8 mouse cellular contexts compared by ENCODE assay signal in the genomic region with DNA sequence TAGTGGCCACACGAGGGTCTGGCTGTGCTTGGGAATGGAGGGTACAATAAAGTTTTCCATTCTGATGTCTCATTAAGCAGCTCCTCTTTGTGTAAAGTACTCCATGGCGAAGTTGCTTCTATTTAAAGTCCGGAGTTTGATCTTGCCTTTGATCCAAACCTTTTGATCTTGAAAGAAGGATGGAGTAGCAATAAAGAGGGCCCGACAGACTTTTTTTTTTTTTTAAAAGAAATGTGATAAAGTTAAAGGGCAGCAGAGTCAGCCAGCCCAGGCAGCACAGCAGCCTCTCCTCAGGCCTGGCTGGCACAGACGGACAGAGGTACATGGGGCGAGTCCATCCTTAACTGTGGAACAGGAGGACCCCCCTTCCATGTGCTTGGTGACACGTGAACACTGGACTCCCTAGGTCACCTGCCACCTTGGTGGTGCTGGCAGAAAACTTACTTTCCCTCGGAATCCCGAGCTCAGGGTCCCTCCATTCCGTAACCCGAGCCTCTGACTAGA.
DNase-seq lines count a peak whose midpoint lies in the region; ATAC-seq and TF ChIP-seq lines count a peak whose summit lies in the region.

No protein-coding gene starts in this region.

- TF ChIP-seq POLR2A in MEL (IDR thresholded peaks at IDR 0.05; ENCODE audit: control insufficient read depth in 1 of 2, insufficient read depth in 1 of 2, low read depth in 1 of 2, low read length in 2 of 2, poor library complexity in 1 of 2) = no peak

- H3K4me1 ChIP-seq in heart, embryonic 11.5 days (ENCODE audit: control insufficient read depth, insufficient read depth, low read length) = peaks cover 30% of the 10 kb centered on the region
- H3K4me1 ChIP-seq in MEL (ENCODE audit: control insufficient read depth in 1 of 2, insufficient read depth in 2 of 2, low read length in 2 of 2) = peaks cover 4 to 7% of the 10 kb centered on the region in 2 experiments; a peak in 2 of 4 replicates
- peaks cover 13% of the 10 kb centered on the region; the same call in 1 of the 2 replicates for H3K4me1 ChIP-seq in forebrain, embryonic 14.5 days (ENCODE audit: control insufficient read depth, insufficient read depth, low read length)
- H3K4me1 ChIP-seq in limb, embryonic 13.5 days = peaks cover 51% of the 10 kb centered on the region
- peaks cover 28% of the 10 kb centered on the region for H3K4me1 ChIP-seq in stomach, embryonic 14.5 days (ENCODE audit: control insufficient read depth, insufficient read depth, low read length)

- no peaks in the 10 kb centered on the region for H3K27me3 ChIP-seq in heart, embryonic 11.5 days (ENCODE audit: control insufficient read depth, insufficient read depth, low read length)
- H3K27me3 ChIP-seq in MEL (ENCODE audit: control insufficient read depth in 1 of 2, insufficient read depth in 2 of 2, low read length in 2 of 2) = no peaks in the 10 kb centered on the region
- H3K27me3 ChIP-seq in forebrain, embryonic 14.5 days (replicated peaks; ENCODE audit: control insufficient read depth, insufficient read depth, low read length) = no peaks in the 10 kb centered on the region
- no peaks in the 10 kb centered on the region for H3K27me3 ChIP-seq in limb, embryonic 13.5 days
- H3K27me3 ChIP-seq in stomach, embryonic 14.5 days (ENCODE audit: control insufficient read depth, insufficient read depth, low read length) = no peaks in the 10 kb centered on the region

- DNase-seq in heart, adult 8-10 months (ENCODE audit: low spot score) = no peak
- peak; percentile 35 for DNase-seq in MEL (ENCODE audit: low read depth, low spot score)
- peak; percentile 37 for DNase-seq in forebrain, embryonic 14.5 days (ENCODE audit: low spot score)
- DNase-seq in frontal cortex, postnatal 14 days (ENCODE audit: low spot score in 2 of 2) = no peak
- DNase-seq in gastrocnemius, postnatal 14 days = no peak

- H3K36me3 ChIP-seq in heart, embryonic 11.5 days (ENCODE audit: control insufficient read depth, insufficient read depth, low read length) = peaks cover under 1% of the 10 kb centered on the region; the same call in 1 of the 2 replicates
- peaks cover 0 to 8% of the 10 kb centered on the region in 2 experiments; a peak in 2 of 4 replicates for H3K36me3 ChIP-seq in MEL (ENCODE audit: control insufficient read depth in 1 of 2, insufficient read depth in 2 of 2, low read length in 2 of 2)
- no peaks in the 10 kb centered on the region for H3K36me3 ChIP-seq in forebrain, embryonic 14.5 days (ENCODE audit: control insufficient read depth, insufficient read depth, low read length)
- peaks cover 6% of the 10 kb centered on the region for H3K36me3 ChIP-seq in limb, embryonic 13.5 days
- H3K36me3 ChIP-seq in stomach, embryonic 14.5 days (ENCODE audit: control insufficient read depth, insufficient read depth, low read length) = no peaks in the 10 kb centered on the region; the same call in 1 of the 2 replicates

- H3K9me3 ChIP-seq in heart, embryonic 11.5 days (replicated peaks; ENCODE audit: control insufficient read depth, low read length) = no peaks in the 10 kb centered on the region
- H3K9me3 ChIP-seq in MEL (replicated peaks; ENCODE audit: insufficient read depth, low read length) = no peaks in the 10 kb centered on the region
- no peaks in the 10 kb centered on the region for H3K9me3 ChIP-seq in forebrain, embryonic 14.5 days (replicated peaks; ENCODE audit: control insufficient read depth, low read length)
- no peaks in the 10 kb centered on the region for H3K9me3 ChIP-seq in limb, embryonic 13.5 days
- no peaks in the 10 kb centered on the region for H3K9me3 ChIP-seq in stomach, embryonic 14.5 days (ENCODE audit: control insufficient read depth, low read depth, low read length)

- H3K4me3 ChIP-seq in heart, embryonic 11.5 days (ENCODE audit: low read depth, low read length) = peak overlapping the region; percentile 50
- peak overlapping the region; percentile 68 to 88 for H3K4me3 ChIP-seq in MEL (ENCODE audit: control insufficient read depth in 1 of 2, insufficient read depth in 1 of 2, low read depth in 2 of 2, low read length in 2 of 2)
- peak overlapping the region; percentile 67 for H3K4me3 ChIP-seq in forebrain, embryonic 14.5 days (ENCODE audit: low read depth, low read length)
- H3K4me3 ChIP-seq in limb, embryonic 13.5 days = peak overlapping the region; percentile 87
- H3K4me3 ChIP-seq in stomach, embryonic 14.5 days (ENCODE audit: low read depth, low read length) = peak overlapping the region; percentile 78

- H3K9ac ChIP-seq in heart, embryonic 11.5 days (ENCODE audit: low read depth, low read length) = peak overlapping the region; percentile 79
- H3K9ac ChIP-seq in MEL (ENCODE audit: control insufficient read depth, low read depth, low read length, poor library complexity, severe bottlenecking) = peak overlapping the region; percentile 79
- peak overlapping the region; percentile 75 for H3K9ac ChIP-seq in forebrain, embryonic 14.5 days (ENCODE audit: low read length)
- H3K9ac ChIP-seq in limb, embryonic 13.5 days = peak overlapping the region; percentile 99
- H3K9ac ChIP-seq in stomach, embryonic 14.5 days (replicated peaks; ENCODE audit: low read depth, low read length) = peak overlapping the region; percentile 90

- peak; percentile 65 for ATAC-seq in heart, embryonic 11.5 days (replicated peaks; ENCODE audit: insufficient number of reproducible peaks, low FRiP score, low TSS enrichment)
- peak; percentile 63 for ATAC-seq in forebrain, embryonic 14.5 days
- ATAC-seq in limb, embryonic 13.5 days (ENCODE audit: low FRiP score, low read depth) = peak; percentile 68
- ATAC-seq in stomach, embryonic 14.5 days (ENCODE audit: insufficient number of reproducible peaks, insufficient read depth, low FRiP score, low read depth) = peak; percentile 66

- no peak for TF ChIP-seq CTCF in MEL (IDR thresholded peaks at IDR 0.05 in 2 of 3, conservative IDR thresholded peaks at IDR 0.05 in 1 of 3; ENCODE audit: control insufficient read depth in 1 of 3, insufficient read depth in 1 of 3, low read depth in 2 of 3, low read length in 3 of 3, poor library complexity in 1 of 3, severe bottlenecking in 1 of 3)

- TF ChIP-seq EP300 in MEL (IDR thresholded peaks at IDR 0.05; ENCODE audit: low read depth in 1 of 2, low read length in 2 of 2) = no peak

- TF ChIP-seq RAD21 in MEL (IDR thresholded peaks at IDR 0.05; ENCODE audit: low read depth, low read length) = no peak

- H3K79me2 ChIP-seq in MEL (ENCODE audit: control insufficient read depth, insufficient read depth, low read length, poor library complexity) = peaks cover 5% of the 10 kb centered on the region

- H3K27ac ChIP-seq in heart, embryonic 11.5 days (ENCODE audit: low read depth, low read length) = peak overlapping the region; percentile 91
- 0 out of 2 replicates have a peak overlapping the region, but pooled peaks have one; percentile 35 for H3K27ac ChIP-seq in MEL (ENCODE audit: control insufficient read depth, low read depth, low read length)
- H3K27ac ChIP-seq in forebrain, embryonic 14.5 days (ENCODE audit: low read depth, low read length) = peak overlapping the region; percentile 65; the same call in 1 of the 2 replicates
- H3K27ac ChIP-seq in limb, embryonic 13.5 days = peak overlapping the region; percentile 99
- peak overlapping the region; percentile 96 for H3K27ac ChIP-seq in stomach, embryonic 14.5 days (ENCODE audit: low read length)

- intact Hi-C loops in gastrocnemius, postnatal 14 days (cut with DNase I; ENCODE audit: low total_unique reads) = no loop called here

- H3K4me2 ChIP-seq in heart, embryonic 11.5 days = peak overlapping the region; percentile 70
- peak overlapping the region; percentile 90 for H3K4me2 ChIP-seq in forebrain, embryonic 14.5 days (ENCODE audit: low read length)
- H3K4me2 ChIP-seq in limb, embryonic 13.5 days (replicated peaks) = peak overlapping the region; percentile 91
- peak overlapping the region; percentile 72 for H3K4me2 ChIP-seq in stomach, embryonic 14.5 days (replicated peaks; ENCODE audit: low read depth, low read length)

- 4% methylated on average over 11 of the region's 11 CpGs for WGBS in heart, embryonic 11.5 days (ENCODE audit: insufficient replicate concordance)
- WGBS in forebrain, embryonic 14.5 days = 3% methylated on average over 11 of the region's 11 CpGs
- WGBS in limb, embryonic 13.5 days = 3% methylated on average over 11 of the region's 11 CpGs
- 7% methylated on average over 11 of the region's 11 CpGs for WGBS in stomach, embryonic 14.5 days

TF ChIP-seq in MEL, 35 proteins besides CTCF, POLR2A, EP300 and RAD21:
- TF ChIP-seq ZNF384 (IDR thresholded peaks at IDR 0.05; ENCODE audit: low read depth, low read length) (peak; percentile 72), POLR2AphosphoS2 (IDR thresholded peaks at IDR 0.05; ENCODE audit: low read length) (no peak)

Comparison
In these comparisons a context has a peak if more than half of its experiments do, and no peak if none do; other contexts are left out.
1. H3K27ac ChIP-seq: peak in every context shown above with its lines; median percentile 99 in limb, embryonic 13.5 days; 96 in stomach, embryonic 14.5 days; 91 in heart, embryonic 11.5 days; 65 in forebrain, embryonic 14.5 days; 35 in MEL.
2. DNase-seq: peak in MEL (single experiment) and forebrain, embryonic 14.5 days (single experiment); none in heart, adult 8-10 months (single experiment), frontal cortex, postnatal 14 days (0 of 2) and gastrocnemius, postnatal 14 days (single experiment).
3. Peak in every context shown above with its lines, with median percentiles within 50 percentile points of each other: ATAC-seq, H3K4me2 ChIP-seq, H3K4me3 ChIP-seq and H3K9ac ChIP-seq.